Mouse (Mus musculus) cortical plate, adult 2 months (tissue): ENCODE measurements around the gene Afg1l.

ENCODE experiments used
- CTCF ChIP-seq: fragments of 200-500 bp; IDR thresholded peaks from 2 replicates; pipeline ENCODE4 v1.5.1; 2011; ENCODE audit warnings: mild to moderate bottlenecking, control low read depth, low read length; ENCODE audit not compliant: insufficient read depth; ENCODE audit errors: extremely low read depth
- POLR2A ChIP-seq: fragments of 200-500 bp; IDR thresholded peaks from 2 replicates; pipeline ENCODE4 v1.6.1; 2011; ENCODE audit warnings: mild to moderate bottlenecking, low read length, control low read depth; ENCODE audit not compliant: insufficient read depth; ENCODE audit errors: extremely low read depth

GRCm38 (mm10) chr10:42384946-42385644, 93.3 kb downstream of the Afg1l start:
- TF ChIP-seq CTCF (no peak), POLR2A (no peak)
